Mouse (Mus musculus): ENCODE measurements around the gene Tsg101. TPM values are rescaled to one million over a fixed set of nuclear protein-coding genes. Genes with fewer than 3 reads are reported as not detected.

The Tsg101 gene
- polyA plus RNA-seq, 1 experiment from 2014 or later: 54.6 TPM

- Histone ChIP-seq H3K27me3 (ENCODE audit: control insufficient read depth, insufficient read depth, low read depth, low read length) (no peaks in the 10 kb centered on the region), H3K4me2 (ENCODE audit: low read depth, low read length) (peak overlapping the region; percentile 92), H3K36me3 (ENCODE audit: control insufficient read depth, insufficient read depth) (peaks cover 15% of the 10 kb centered on the region; the same call in 1 of the 2 replicates), H3K4me3 (ENCODE audit: low read depth, low read length) (peak overlapping the region; percentile 79), H3K9me3 (replicated peaks; ENCODE audit: control insufficient read depth, low read length) (no peaks in the 10 kb centered on the region), H3K9ac (ENCODE audit: low read depth, low read length) (peak overlapping the region; percentile 80), H3K4me1 (ENCODE audit: control insufficient read depth, low read depth, low read length) (peaks cover 18% of the 10 kb centered on the region), H3K27ac (ENCODE audit: low read length) (peak overlapping the region; percentile 92)
- under 1% methylated on average over 50 of the region's 51 CpGs for WGBS (ENCODE audit: insufficient replicate concordance)
- ATAC-seq (ENCODE audit: low read depth): peak; percentile 83
Measured at GRCm38 (mm10) chr7:46845211-46845977, 74.4 kb downstream of the Tsg101 start.

- 82% methylated on average over 4 of the region's 4 CpGs for WGBS (ENCODE audit: insufficient replicate concordance)
- H3K4me1 ChIP-seq (ENCODE audit: control insufficient read depth, low read depth, low read length): peaks cover 36% of the 10 kb centered on the region
Measured at GRCm38 (mm10) chr7:46843576-46843975, 76.2 kb downstream of the Tsg101 start.

GRCm38 (mm10) chr7:46842278-46842677, 77.5 kb downstream of the Tsg101 start:
- Histone ChIP-seq H3K4me2 (ENCODE audit: low read depth, low read length) (no peak overlapping the region), H3K4me3 (ENCODE audit: low read depth, low read length) (no peak overlapping the region), H3K9ac (ENCODE audit: low read depth, low read length) (no peak overlapping the region), H3K27ac (ENCODE audit: low read length) (no peak overlapping the region), H3K27me3 (ENCODE audit: control insufficient read depth, insufficient read depth, low read depth, low read length) (no peaks in the 10 kb centered on the region), H3K9me3 (replicated peaks; ENCODE audit: control insufficient read depth, low read length) (no peaks in the 10 kb centered on the region), H3K36me3 (ENCODE audit: control insufficient read depth, insufficient read depth) (no peaks in the 10 kb centered on the region), H3K4me1 (ENCODE audit: control insufficient read depth, low read depth, low read length) (peaks cover 36% of the 10 kb centered on the region)
- no peak for ATAC-seq (ENCODE audit: low read depth)
- 44% methylated on average over 5 of the region's 5 CpGs for WGBS (ENCODE audit: insufficient replicate concordance)

More at GRCm38 (mm10) chr7:46843576-46843975, 76.2 kb downstream of the Tsg101 start:
- H3K9me3 ChIP-seq (replicated peaks; ENCODE audit: control insufficient read depth, low read length): no peaks in the 10 kb centered on the region
- no peaks in the 10 kb centered on the region for H3K27me3 ChIP-seq (ENCODE audit: control insufficient read depth, insufficient read depth, low read depth, low read length)
- H3K9ac ChIP-seq (ENCODE audit: low read depth, low read length): no peak overlapping the region
- no peaks in the 10 kb centered on the region; the same call in 1 of the 2 replicates for H3K36me3 ChIP-seq (ENCODE audit: control insufficient read depth, insufficient read depth)
- H3K4me2 ChIP-seq (ENCODE audit: low read depth, low read length): no peak overlapping the region
- ATAC-seq (ENCODE audit: low read depth): no peak
- H3K27ac ChIP-seq (ENCODE audit: low read length): no peak overlapping the region
- H3K4me3 ChIP-seq (ENCODE audit: low read depth, low read length): no peak overlapping the region

GRCm38 (mm10) chr7:46840787-46841525, 78.8 kb downstream of the Tsg101 start, which contains the start of gene Ldha:
Gene Ldha (plus strand): TSS chr7:46841475.
- no peak for ATAC-seq (ENCODE audit: low read depth)
- Histone ChIP-seq H3K36me3 (ENCODE audit: control insufficient read depth, insufficient read depth) (no peaks in the 10 kb centered on the region), H3K27me3 (ENCODE audit: control insufficient read depth, insufficient read depth, low read depth, low read length) (no peaks in the 10 kb centered on the region), H3K4me3 (ENCODE audit: low read depth, low read length) (no peak within 1 kb of the TSS), H3K4me2 (ENCODE audit: low read depth, low read length) (no peak within 1 kb of the TSS), H3K4me1 (ENCODE audit: control insufficient read depth, low read depth, low read length) (peaks cover 32% of the 10 kb centered on the region), H3K9ac (ENCODE audit: low read depth, low read length) (no peak within 1 kb of the TSS), H3K27ac (ENCODE audit: low read length) (peak within 1 kb of the TSS; percentile 84; the same call in 1 of the 2 replicates), H3K9me3 (replicated peaks; ENCODE audit: control insufficient read depth, low read length) (no peaks in the 10 kb centered on the region)
- 39% methylated on average over 6 of the region's 6 CpGs for WGBS (ENCODE audit: insufficient replicate concordance)

- Histone ChIP-seq H3K4me2 (ENCODE audit: low read depth, low read length) (no peak overlapping the region), H3K9me3 (replicated peaks; ENCODE audit: control insufficient read depth, low read length) (no peaks in the 10 kb centered on the region), H3K4me1 (ENCODE audit: control insufficient read depth, low read depth, low read length) (peaks cover 31% of the 10 kb centered on the region), H3K4me3 (ENCODE audit: low read depth, low read length) (no peak overlapping the region), H3K27me3 (ENCODE audit: control insufficient read depth, insufficient read depth, low read depth, low read length) (no peaks in the 10 kb centered on the region), H3K9ac (ENCODE audit: low read depth, low read length) (no peak overlapping the region), H3K27ac (ENCODE audit: low read length) (peak overlapping the region; percentile 84; the same call in 1 of the 2 replicates), H3K36me3 (ENCODE audit: control insufficient read depth, insufficient read depth) (no peaks in the 10 kb centered on the region)
- no peak for ATAC-seq (ENCODE audit: low read depth)
- 50% methylated on average over 4 of the region's 4 CpGs for WGBS (ENCODE audit: insufficient replicate concordance)
Measured at GRCm38 (mm10) chr7:46840326-46840725, 79.4 kb downstream of the Tsg101 start.

- H3K27me3 ChIP-seq (ENCODE audit: control insufficient read depth, insufficient read depth, low read depth, low read length): no peaks in the 10 kb centered on the region
- peak overlapping the region; percentile 84 for H3K27ac ChIP-seq (ENCODE audit: low read length)
- ATAC-seq (ENCODE audit: low read depth): no peak
- no peak overlapping the region for H3K4me2 ChIP-seq (ENCODE audit: low read depth, low read length)
- 43% methylated on average over 5 of the region's 5 CpGs for whole genome bisulfite sequencing (ENCODE audit: insufficient replicate concordance)
- no peaks in the 10 kb centered on the region for H3K9me3 ChIP-seq (replicated peaks; ENCODE audit: control insufficient read depth, low read length)
- H3K36me3 ChIP-seq (ENCODE audit: control insufficient read depth, insufficient read depth): no peaks in the 10 kb centered on the region
- peaks cover 27% of the 10 kb centered on the region for H3K4me1 ChIP-seq (ENCODE audit: control insufficient read depth, low read depth, low read length)
- H3K4me3 ChIP-seq (ENCODE audit: low read depth, low read length): no peak overlapping the region
- H3K9ac ChIP-seq (ENCODE audit: low read depth, low read length): no peak overlapping the region
Measured at GRCm38 (mm10) chr7:46839861-46840260, 79.9 kb downstream of the Tsg101 start.

GRCm38 (mm10) chr7:46839446-46839845, 80.3 kb downstream of the Tsg101 start:
- H3K27ac ChIP-seq (ENCODE audit: low read length): peak overlapping the region; percentile 84
- WGBS (ENCODE audit: insufficient replicate concordance): 29% methylated on average over 7 of the region's 7 CpGs
- H3K27me3 ChIP-seq (ENCODE audit: control insufficient read depth, insufficient read depth, low read depth, low read length): no peaks in the 10 kb centered on the region
- no peak overlapping the region for H3K4me3 ChIP-seq (ENCODE audit: low read depth, low read length)
- no peaks in the 10 kb centered on the region for H3K36me3 ChIP-seq (ENCODE audit: control insufficient read depth, insufficient read depth)
- no peak overlapping the region for H3K4me2 ChIP-seq (ENCODE audit: low read depth, low read length)
- peak; percentile 36; the same call in 1 of the 2 replicates for ATAC-seq (ENCODE audit: low read depth)
- no peaks in the 10 kb centered on the region for H3K9me3 ChIP-seq (replicated peaks; ENCODE audit: control insufficient read depth, low read length)
- peaks cover 23% of the 10 kb centered on the region for H3K4me1 ChIP-seq (ENCODE audit: control insufficient read depth, low read depth, low read length)
- H3K9ac ChIP-seq (ENCODE audit: low read depth, low read length): peak overlapping the region; percentile 25; the same call in 1 of the 2 replicates
